Mouse (Mus musculus): ENCODE measurements around the gene Palm. TPM values are rescaled to one million over a fixed set of nuclear protein-coding genes. Genes with fewer than 3 reads are reported as not detected.

Palm gene
- polyA plus RNA-seq, 1 experiment from 2014 or later, result 214 TPM

GRCm38 (mm10) chr10:79820782-79821181 lies 27.4 kb downstream of the Palm start, which contains the start of gene Misp:
Gene Misp, plus strand, starts transcription at chr10:79820989.
- H3K4me2 ChIP-seq, result no peak within 1 kb of the TSS
- H3K36me3 ChIP-seq (ENCODE audit: poor library complexity, severe bottlenecking), result peaks cover 54% of the 10 kb centered on the region
- H3K4me1 ChIP-seq, result peaks cover 9% of the 10 kb centered on the region
- no peaks in the 10 kb centered on the region for H3K27me3 ChIP-seq
- 72% methylated on average over 11 of the region's 11 CpGs for WGBS
- no peak for ATAC-seq
- no peak within 1 kb of the TSS for H3K9ac ChIP-seq
- H3K27ac ChIP-seq, result no peak within 1 kb of the TSS
- H3K4me3 ChIP-seq, result no peak within 1 kb of the TSS
- H3K9me3 ChIP-seq (replicated peaks), result no peaks in the 10 kb centered on the region

DNA sequence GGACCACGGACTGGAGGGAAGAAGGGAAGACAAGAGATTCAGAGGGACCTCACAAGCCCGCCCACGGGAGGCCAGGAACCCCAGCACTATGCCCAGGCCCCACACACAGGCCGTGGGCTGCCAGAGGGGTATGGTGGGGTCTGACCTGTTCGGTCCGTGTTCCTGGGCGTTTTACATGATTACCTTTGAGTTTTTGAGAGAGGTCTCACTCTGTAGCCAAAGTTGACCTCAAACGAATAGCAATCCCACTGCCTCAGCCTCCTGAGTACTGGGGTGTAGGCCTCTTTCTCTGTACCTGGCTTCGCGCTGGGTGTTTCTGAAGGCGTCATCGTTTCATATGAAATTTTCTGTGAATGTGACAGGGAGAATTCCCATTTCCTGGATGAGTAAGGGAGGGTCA lies 28.4 kb downstream of the Palm start:
- ATAC-seq, result no peak
- WGBS, result 89% methylated on average over 12 of the region's 12 CpGs
- Histone ChIP-seq H3K27ac (no peak overlapping the region), H3K4me2 (no peak overlapping the region), H3K9me3 (replicated peaks) (no peaks in the 10 kb centered on the region), H3K36me3 (ENCODE audit: poor library complexity, severe bottlenecking) (peaks cover 45% of the 10 kb centered on the region), H3K4me1 (peaks cover 9% of the 10 kb centered on the region), H3K4me3 (no peak overlapping the region), H3K9ac (no peak overlapping the region; the same call in 1 of the 2 replicates), H3K27me3 (no peaks in the 10 kb centered on the region)

DNA sequence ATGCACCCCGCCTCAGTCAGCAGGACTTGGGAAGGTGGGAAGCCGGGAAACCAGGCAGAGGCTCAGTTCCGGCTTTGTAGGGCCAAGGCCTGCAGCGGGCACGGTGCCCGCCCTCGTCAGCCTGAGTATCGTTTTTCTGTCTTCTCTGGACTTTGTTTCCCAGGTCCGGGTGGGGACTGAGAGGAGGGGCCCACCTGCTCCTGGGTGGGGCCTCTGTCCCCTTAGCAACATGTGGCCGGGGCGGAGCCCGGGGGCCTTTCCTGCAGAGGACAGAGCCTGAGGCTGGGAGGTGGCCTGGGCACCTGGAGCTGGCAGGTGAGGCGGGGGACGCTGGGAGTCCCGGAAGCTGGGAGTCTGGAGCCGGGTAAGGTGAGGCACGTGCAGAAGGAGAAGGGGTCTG lies 29.0 kb downstream of the Palm start:
- Histone ChIP-seq H3K9me3 (replicated peaks) (no peaks in the 10 kb centered on the region), H3K27me3 (no peaks in the 10 kb centered on the region), H3K9ac (peak overlapping the region; percentile 22; the same call in 1 of the 2 replicates), H3K4me1 (peaks cover 9% of the 10 kb centered on the region), H3K4me2 (no peak overlapping the region), H3K27ac (no peak overlapping the region), H3K4me3 (no peak overlapping the region), H3K36me3 (ENCODE audit: poor library complexity, severe bottlenecking) (peaks cover 40% of the 10 kb centered on the region)
- no peak for ATAC-seq
- WGBS, result 41% methylated on average over 17 of the region's 17 CpGs

DNA sequence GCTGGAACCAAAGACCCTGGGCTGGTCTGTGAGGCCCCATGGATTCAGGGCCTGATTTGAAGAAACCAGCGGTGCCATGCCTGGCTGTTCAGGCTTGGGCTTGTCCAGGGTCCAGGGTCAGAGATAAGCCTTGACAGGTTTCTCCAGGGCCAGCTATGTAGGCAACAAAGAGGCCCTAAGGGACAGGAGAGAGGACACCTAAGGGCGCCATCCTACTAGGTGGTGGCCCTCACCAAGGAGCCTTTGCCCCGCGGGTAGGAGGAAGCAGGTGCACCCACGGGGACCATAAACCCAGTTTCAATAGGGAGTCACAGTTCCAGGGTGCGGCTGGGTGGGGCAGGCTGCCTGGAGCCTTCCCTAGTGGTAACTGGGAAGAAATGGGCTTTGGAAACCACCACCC lies 29.6 kb downstream of the Palm start:
- Histone ChIP-seq H3K27ac (no peak overlapping the region), H3K9me3 (replicated peaks) (no peaks in the 10 kb centered on the region), H3K4me2 (no peak overlapping the region), H3K4me1 (peaks cover 9% of the 10 kb centered on the region), H3K27me3 (no peaks in the 10 kb centered on the region), H3K4me3 (no peak overlapping the region), H3K36me3 (ENCODE audit: poor library complexity, severe bottlenecking) (peaks cover 33% of the 10 kb centered on the region), H3K9ac (0 out of 2 replicates have a peak overlapping the region, but pooled peaks have one; percentile 16)
- 88% methylated on average over 6 of the region's 6 CpGs for WGBS
- ATAC-seq, result no peak

GRCm38 (mm10) chr10:79824413-79824812 lies 31.0 kb downstream of the Palm start:
- no peak overlapping the region for H3K9ac ChIP-seq
- H3K36me3 ChIP-seq (ENCODE audit: poor library complexity, severe bottlenecking), result peaks cover 19% of the 10 kb centered on the region
- peaks cover 9% of the 10 kb centered on the region for H3K4me1 ChIP-seq
- H3K27ac ChIP-seq, result no peak overlapping the region
- H3K9me3 ChIP-seq (replicated peaks), result no peaks in the 10 kb centered on the region
- H3K4me2 ChIP-seq, result no peak overlapping the region
- no peak for ATAC-seq
- H3K27me3 ChIP-seq, result no peaks in the 10 kb centered on the region
- no peak overlapping the region for H3K4me3 ChIP-seq
- WGBS, result 76% methylated on average over 6 of the region's 6 CpGs

DNA sequence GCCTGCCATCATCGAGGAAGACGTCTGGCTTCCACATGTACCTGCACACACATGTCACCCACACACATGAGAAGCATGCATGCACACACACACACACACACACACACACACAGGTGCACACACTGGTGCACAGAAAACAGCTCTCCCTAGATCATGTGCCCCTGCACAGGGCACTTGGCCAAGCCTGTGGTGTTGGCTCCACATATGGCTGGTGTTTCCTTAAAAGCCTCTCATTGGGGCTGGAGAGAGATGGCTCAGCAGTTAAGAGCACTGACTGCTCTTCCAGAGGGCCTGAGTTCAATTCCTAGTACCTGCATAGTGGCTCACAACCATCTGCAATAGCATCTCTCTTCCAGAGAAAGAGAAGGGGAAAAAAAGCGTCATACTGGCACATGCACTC lies 38.2 kb downstream of the Palm start:
- Histone ChIP-seq H3K36me3 (ENCODE audit: poor library complexity, severe bottlenecking) (no peaks in the 10 kb centered on the region), H3K27ac (no peak overlapping the region), H3K9ac (no peak overlapping the region), H3K4me2 (no peak overlapping the region), H3K4me3 (no peak overlapping the region), H3K9me3 (replicated peaks) (no peaks in the 10 kb centered on the region), H3K4me1 (no peaks in the 10 kb centered on the region), H3K27me3 (no peaks in the 10 kb centered on the region)
- 92% methylated on average over 3 of the region's 3 CpGs for WGBS
- no peak for ATAC-seq

GRCm38 (mm10) chr10:79832026-79832785 lies 38.8 kb downstream of the Palm start:
- Histone ChIP-seq H3K9me3 (replicated peaks) (no peaks in the 10 kb centered on the region), H3K27ac (no peak overlapping the region), H3K4me3 (no peak overlapping the region), H3K4me1 (no peaks in the 10 kb centered on the region), H3K9ac (0 out of 2 replicates have a peak overlapping the region, but pooled peaks have one; percentile 12), H3K36me3 (ENCODE audit: poor library complexity, severe bottlenecking) (no peaks in the 10 kb centered on the region), H3K4me2 (no peak overlapping the region), H3K27me3 (no peaks in the 10 kb centered on the region)
- 74% methylated on average over 7 of the region's 7 CpGs for WGBS
- ATAC-seq, result no peak

DNA sequence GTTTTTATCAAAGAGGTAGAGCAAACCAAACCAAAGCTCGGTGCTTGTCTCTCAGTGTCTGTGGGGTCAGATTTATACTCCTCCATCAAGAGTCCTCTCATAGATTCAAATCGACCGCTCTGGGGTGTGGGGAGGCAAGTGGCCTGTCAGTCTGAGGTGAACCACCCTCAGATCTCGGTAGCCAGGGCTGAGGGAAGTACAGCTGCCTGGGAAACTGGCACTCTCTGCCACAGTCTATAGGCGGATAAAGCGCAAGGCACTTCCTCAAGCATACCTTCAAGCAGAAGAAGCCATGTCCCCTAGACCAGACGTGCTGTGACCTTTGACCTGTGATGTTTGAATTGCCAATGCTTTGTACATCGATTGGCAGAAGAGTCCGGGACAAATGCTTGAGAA lies 39.4 kb downstream of the Palm start:
- H3K27me3 ChIP-seq, result no peaks in the 10 kb centered on the region
- 0 out of 2 replicates have a peak overlapping the region, but pooled peaks have one; percentile 12 for H3K9ac ChIP-seq
- H3K4me2 ChIP-seq, result no peak overlapping the region
- H3K4me1 ChIP-seq, result no peaks in the 10 kb centered on the region
- WGBS, result 79% methylated on average over 9 of the region's 9 CpGs
- H3K36me3 ChIP-seq (ENCODE audit: poor library complexity, severe bottlenecking), result no peaks in the 10 kb centered on the region
- ATAC-seq, result no peak
- no peak overlapping the region for H3K27ac ChIP-seq
- no peaks in the 10 kb centered on the region for H3K9me3 ChIP-seq (replicated peaks)
- H3K4me3 ChIP-seq, result no peak overlapping the region

DNA sequence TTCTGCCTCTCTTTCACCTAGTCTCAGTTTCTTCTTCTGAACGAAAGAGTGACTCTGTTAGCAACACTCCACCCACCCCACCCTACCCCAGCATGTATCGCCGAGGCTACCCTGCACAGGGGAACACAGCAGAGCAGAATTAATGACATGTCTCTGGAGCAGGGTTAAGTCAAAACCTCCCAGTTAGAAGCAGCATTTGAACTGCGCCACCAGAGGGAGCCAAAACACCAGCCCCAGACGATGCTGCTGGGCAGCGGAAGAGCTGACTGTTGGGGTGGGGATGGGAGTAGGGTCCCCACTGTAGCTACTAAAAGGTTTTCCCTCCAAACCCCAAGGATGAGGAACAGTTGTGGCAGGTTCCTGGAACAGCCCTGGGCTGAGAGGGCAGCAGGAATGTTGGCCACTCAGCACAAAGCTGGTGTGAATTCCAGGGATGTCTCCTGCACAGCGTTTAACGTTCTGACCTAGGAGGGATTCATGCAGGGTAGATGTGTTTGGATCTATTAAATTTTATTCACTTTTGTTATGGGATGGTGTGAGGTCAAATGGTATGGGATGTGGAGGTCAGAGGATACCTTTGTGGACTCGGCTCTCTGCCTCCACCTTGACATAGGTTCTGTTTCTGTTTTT lies 41.5 kb downstream of the Palm start:
- no peak overlapping the region for H3K4me2 ChIP-seq
- H3K9me3 ChIP-seq (replicated peaks), result no peaks in the 10 kb centered on the region
- 28% methylated on average over 9 of the region's 9 CpGs for WGBS
- H3K27ac ChIP-seq, result no peak overlapping the region
- no peak overlapping the region for H3K4me3 ChIP-seq
- 0 out of 2 replicates have a peak, but pooled peaks cover 3% of the 10 kb centered on the region for H3K27me3 ChIP-seq
- no peak overlapping the region; the same call in 1 of the 2 replicates for H3K9ac ChIP-seq
- no peaks in the 10 kb centered on the region for H3K36me3 ChIP-seq (ENCODE audit: poor library complexity, severe bottlenecking)
- no peaks in the 10 kb centered on the region for H3K4me1 ChIP-seq
- peak; percentile 77 for ATAC-seq

DNA sequence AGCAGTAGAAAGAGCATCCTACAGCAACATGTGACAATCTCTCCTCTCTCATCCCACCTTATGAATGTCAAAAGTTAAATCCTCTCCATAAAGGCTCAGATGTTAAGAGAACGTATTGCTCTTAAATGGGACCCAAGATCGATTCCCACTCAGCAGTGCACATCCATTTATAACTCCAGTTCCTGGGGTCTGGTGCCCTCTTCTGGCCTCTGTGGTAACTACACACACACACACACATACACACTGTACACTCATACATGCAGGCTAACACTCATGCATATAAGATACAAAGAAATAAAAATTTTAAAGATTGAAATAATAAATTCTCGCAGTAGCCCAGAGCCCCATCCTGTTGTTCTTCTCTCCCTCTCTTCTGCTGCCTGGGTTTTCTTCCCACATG lies 43.5 kb downstream of the Palm start:
- no peak overlapping the region for H3K27ac ChIP-seq
- 0 out of 2 replicates have a peak, but pooled peaks cover 3% of the 10 kb centered on the region for H3K27me3 ChIP-seq
- peaks cover 11% of the 10 kb centered on the region for H3K4me1 ChIP-seq
- H3K4me2 ChIP-seq, result no peak overlapping the region
- 99% methylated on average over 3 of the region's 3 CpGs for WGBS
- H3K9me3 ChIP-seq (replicated peaks), result no peaks in the 10 kb centered on the region
- no peak overlapping the region for H3K4me3 ChIP-seq
- no peaks in the 10 kb centered on the region for H3K36me3 ChIP-seq (ENCODE audit: poor library complexity, severe bottlenecking)
- no peak for ATAC-seq
- no peak overlapping the region for H3K9ac ChIP-seq

GRCm38 (mm10) chr10:79838151-79838550 lies 44.8 kb downstream of the Palm start:
- no peaks in the 10 kb centered on the region for H3K36me3 ChIP-seq (ENCODE audit: poor library complexity, severe bottlenecking)
- no peak overlapping the region for H3K4me3 ChIP-seq
- H3K27ac ChIP-seq, result no peak overlapping the region
- peaks cover 19% of the 10 kb centered on the region for H3K4me1 ChIP-seq
- no peak overlapping the region for H3K9ac ChIP-seq
- H3K27me3 ChIP-seq, result 0 out of 2 replicates have a peak, but pooled peaks cover 3% of the 10 kb centered on the region
- no peak for ATAC-seq
- H3K9me3 ChIP-seq (replicated peaks), result no peaks in the 10 kb centered on the region
- no peak overlapping the region for H3K4me2 ChIP-seq
- 76% methylated on average over 2 of the region's 2 CpGs for WGBS

GRCm38 (mm10) chr10:79840091-79840490 lies 46.7 kb downstream of the Palm start:
- H3K9me3 ChIP-seq (replicated peaks), result no peaks in the 10 kb centered on the region
- no peak for ATAC-seq
- 0 out of 2 replicates have a peak, but pooled peaks cover 3% of the 10 kb centered on the region for H3K27me3 ChIP-seq
- H3K4me1 ChIP-seq, result peaks cover 27% of the 10 kb centered on the region
- peak overlapping the region; percentile 67 for H3K4me2 ChIP-seq
- peak overlapping the region; percentile 49 for H3K27ac ChIP-seq
- H3K36me3 ChIP-seq (ENCODE audit: poor library complexity, severe bottlenecking), result no peaks in the 10 kb centered on the region
- no peak overlapping the region; the same call in 1 of the 2 replicates for H3K4me3 ChIP-seq
- H3K9ac ChIP-seq, result no peak overlapping the region
- WGBS, result 92% methylated on average over 3 of the region's 3 CpGs

Data from forebrain, embryonic 13.5 days (tissue).